Mouse (Mus musculus): ENCODE data around the gene Wrap53. TPM values are rescaled to one million over a fixed set of nuclear protein-coding genes. Genes with fewer than 3 reads are reported as not detected.

Wrap53 gene
- polyA plus RNA-seq, 1 experiment from 2014 or later, result 17.9 TPM

- H3K27me3 ChIP-seq (ENCODE audit: insufficient read depth, low read length), result no peaks in the 10 kb centered on the region
- DNase-seq (ENCODE audit: low spot score), result no peak
Measured at GRCm38 (mm10) chr11:69594853-69595252, 14.8 kb upstream of the Wrap53 start.

GRCm38 (mm10) chr11:69592799-69593198 lies 12.7 kb upstream of the Wrap53 start:
- no peaks in the 10 kb centered on the region for H3K9me3 ChIP-seq (replicated peaks; ENCODE audit: low read length)

More at GRCm38 (mm10) chr11:69594853-69595252, 14.8 kb upstream of the Wrap53 start:
- no peak overlapping the region for H3K9ac ChIP-seq (ENCODE audit: low read depth, low read length)
- WGBS, result 94% methylated on average over 6 of the region's 6 CpGs
- no peak for ATAC-seq (replicated peaks; ENCODE audit: low FRiP score, low read depth)
- peaks cover 7% of the 10 kb centered on the region for H3K4me1 ChIP-seq (replicated peaks; ENCODE audit: insufficient read depth, low read length)
- H3K9me3 ChIP-seq (replicated peaks; ENCODE audit: low read length), result no peaks in the 10 kb centered on the region
- no peak for TF ChIP-seq CTCF (IDR thresholded peaks at IDR 0.05; ENCODE audit: low read depth)
- peaks cover 17% of the 10 kb centered on the region; the same call in 1 of the 2 replicates for H3K36me3 ChIP-seq (ENCODE audit: insufficient read depth, low read length)
- H3K27ac ChIP-seq, result no peak overlapping the region
- H3K4me3 ChIP-seq (replicated peaks; ENCODE audit: low read depth, low read length), result no peak overlapping the region
- no peak overlapping the region for H3K4me2 ChIP-seq (ENCODE audit: low read length)

DNA sequence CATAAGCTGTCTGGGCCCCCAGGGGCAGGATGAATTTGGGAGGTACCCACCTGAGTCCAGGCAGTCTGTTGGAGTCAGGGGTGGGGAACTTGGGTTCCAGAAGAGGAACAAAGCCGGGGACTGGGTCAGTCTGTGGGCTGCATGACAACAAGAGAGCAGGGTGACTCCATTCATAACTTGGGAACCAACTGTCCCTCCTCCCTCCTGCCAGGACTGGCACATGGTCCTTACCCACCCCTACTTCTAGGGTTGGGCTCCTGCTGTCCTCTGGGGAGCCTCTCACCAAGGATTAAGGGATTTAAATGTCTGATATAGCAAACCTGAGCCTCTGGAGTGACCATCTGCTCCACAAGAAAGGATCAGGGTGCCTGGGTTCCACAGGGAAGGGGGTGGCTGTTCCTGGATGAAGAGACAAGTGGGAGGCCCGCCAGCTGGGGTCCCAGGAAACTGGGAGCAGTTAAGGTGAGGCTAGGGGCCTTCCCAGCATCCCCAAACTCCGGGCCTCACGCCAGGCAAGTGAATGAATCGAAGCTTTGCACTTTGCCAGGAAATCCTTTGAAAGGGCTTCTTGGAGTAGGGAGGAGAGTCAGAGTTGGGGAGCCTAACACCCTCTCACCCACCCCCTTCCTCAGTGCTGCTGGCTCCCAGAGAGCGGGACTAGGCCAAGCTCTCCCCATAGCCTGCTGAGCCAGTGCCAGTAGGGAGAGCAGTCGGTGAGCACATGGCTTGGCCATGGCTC lies 12.0 kb upstream of the Wrap53 start:
- TF ChIP-seq CTCF (IDR thresholded peaks at IDR 0.05; ENCODE audit: low read depth), result no peak
- H3K4me1 ChIP-seq (replicated peaks; ENCODE audit: insufficient read depth, low read length), result no peaks in the 10 kb centered on the region
- WGBS, result 82% methylated on average over 7 of the region's 7 CpGs
- H3K27ac ChIP-seq, result no peak overlapping the region
- H3K9ac ChIP-seq (ENCODE audit: low read depth, low read length), result no peak overlapping the region
- no peak overlapping the region for H3K4me3 ChIP-seq (replicated peaks; ENCODE audit: low read depth, low read length)
- peaks cover 45% of the 10 kb centered on the region for H3K36me3 ChIP-seq (ENCODE audit: insufficient read depth, low read length)
- H3K27me3 ChIP-seq (ENCODE audit: insufficient read depth, low read length), result no peaks in the 10 kb centered on the region
- no peak for DNase-seq (ENCODE audit: low spot score)
- no peak overlapping the region for H3K4me2 ChIP-seq (ENCODE audit: low read length)
- no peaks in the 10 kb centered on the region for H3K9me3 ChIP-seq (replicated peaks; ENCODE audit: low read length)
- no peak for ATAC-seq (replicated peaks; ENCODE audit: low FRiP score, low read depth)

More at GRCm38 (mm10) chr11:69592799-69593198, 12.7 kb upstream of the Wrap53 start:
- DNase-seq (ENCODE audit: low spot score) (no peak), ATAC-seq (replicated peaks; ENCODE audit: low FRiP score, low read depth) (no peak)
- Histone ChIP-seq H3K4me3 (replicated peaks; ENCODE audit: low read depth, low read length) (no peak overlapping the region), H3K4me1 (replicated peaks; ENCODE audit: insufficient read depth, low read length) (no peaks in the 10 kb centered on the region), H3K27me3 (ENCODE audit: insufficient read depth, low read length) (no peaks in the 10 kb centered on the region), H3K27ac (no peak overlapping the region), H3K9ac (ENCODE audit: low read depth, low read length) (no peak overlapping the region), H3K36me3 (ENCODE audit: insufficient read depth, low read length) (peaks cover 38% of the 10 kb centered on the region), H3K4me2 (ENCODE audit: low read length) (no peak overlapping the region)
- 88% methylated on average over 4 of the region's 4 CpGs for WGBS
- TF ChIP-seq CTCF (IDR thresholded peaks at IDR 0.05; ENCODE audit: low read depth), result no peak

DNA sequence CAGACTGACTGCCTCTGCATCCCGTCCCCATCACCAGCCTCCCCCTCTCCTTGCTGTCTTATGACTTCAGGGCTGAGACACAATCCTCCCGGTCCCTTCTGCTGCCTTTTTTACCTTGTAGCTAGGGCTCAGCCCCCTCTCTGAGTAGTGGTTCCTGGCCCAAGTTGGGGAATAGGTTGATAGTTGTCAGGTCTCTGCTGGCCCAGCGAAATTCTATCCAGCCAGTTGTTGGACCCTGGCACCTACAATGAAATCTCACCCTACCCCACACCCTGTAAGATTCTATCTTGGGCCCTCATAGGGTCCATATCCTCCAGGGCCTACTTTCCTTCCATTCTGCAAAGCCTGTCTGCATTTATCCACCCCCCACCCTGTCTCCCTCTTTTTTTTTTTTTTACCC lies 11.4 kb upstream of the Wrap53 start:
- no peaks in the 10 kb centered on the region for H3K9me3 ChIP-seq (replicated peaks; ENCODE audit: low read length)
- DNase-seq (ENCODE audit: low spot score), result no peak
- H3K4me2 ChIP-seq (ENCODE audit: low read length), result no peak overlapping the region
- H3K4me1 ChIP-seq (replicated peaks; ENCODE audit: insufficient read depth, low read length), result no peaks in the 10 kb centered on the region
- no peaks in the 10 kb centered on the region for H3K27me3 ChIP-seq (ENCODE audit: insufficient read depth, low read length)
- no peak overlapping the region for H3K27ac ChIP-seq
- no peak overlapping the region for H3K4me3 ChIP-seq (replicated peaks; ENCODE audit: low read depth, low read length)
- ATAC-seq (replicated peaks; ENCODE audit: low FRiP score, low read depth), result no peak
- 80% methylated on average over 3 of the region's 3 CpGs for WGBS
- TF ChIP-seq CTCF (IDR thresholded peaks at IDR 0.05; ENCODE audit: low read depth), result no peak
- no peak overlapping the region for H3K9ac ChIP-seq (ENCODE audit: low read depth, low read length)
- peaks cover 45% of the 10 kb centered on the region for H3K36me3 ChIP-seq (ENCODE audit: insufficient read depth, low read length)

GRCm38 (mm10) chr11:69590622-69591021 lies 10.6 kb upstream of the Wrap53 start:
- WGBS, result 93% methylated on average over 8 of the region's 8 CpGs
- TF ChIP-seq CTCF (IDR thresholded peaks at IDR 0.05; ENCODE audit: low read depth), result no peak
- H3K9ac ChIP-seq (ENCODE audit: low read depth, low read length), result no peak overlapping the region
- H3K4me3 ChIP-seq (replicated peaks; ENCODE audit: low read depth, low read length), result no peak overlapping the region
- ATAC-seq (replicated peaks; ENCODE audit: low FRiP score, low read depth) (no peak), DNase-seq (ENCODE audit: low spot score) (no peak)
- H3K27ac ChIP-seq, result no peak overlapping the region
- peaks cover 45% of the 10 kb centered on the region for H3K36me3 ChIP-seq (ENCODE audit: insufficient read depth, low read length)
- H3K4me1 ChIP-seq (replicated peaks; ENCODE audit: insufficient read depth, low read length), result no peaks in the 10 kb centered on the region
- H3K9me3 ChIP-seq (replicated peaks; ENCODE audit: low read length), result no peaks in the 10 kb centered on the region
- H3K27me3 ChIP-seq (ENCODE audit: insufficient read depth, low read length), result no peaks in the 10 kb centered on the region
- H3K4me2 ChIP-seq (ENCODE audit: low read length), result no peak overlapping the region

DNA sequence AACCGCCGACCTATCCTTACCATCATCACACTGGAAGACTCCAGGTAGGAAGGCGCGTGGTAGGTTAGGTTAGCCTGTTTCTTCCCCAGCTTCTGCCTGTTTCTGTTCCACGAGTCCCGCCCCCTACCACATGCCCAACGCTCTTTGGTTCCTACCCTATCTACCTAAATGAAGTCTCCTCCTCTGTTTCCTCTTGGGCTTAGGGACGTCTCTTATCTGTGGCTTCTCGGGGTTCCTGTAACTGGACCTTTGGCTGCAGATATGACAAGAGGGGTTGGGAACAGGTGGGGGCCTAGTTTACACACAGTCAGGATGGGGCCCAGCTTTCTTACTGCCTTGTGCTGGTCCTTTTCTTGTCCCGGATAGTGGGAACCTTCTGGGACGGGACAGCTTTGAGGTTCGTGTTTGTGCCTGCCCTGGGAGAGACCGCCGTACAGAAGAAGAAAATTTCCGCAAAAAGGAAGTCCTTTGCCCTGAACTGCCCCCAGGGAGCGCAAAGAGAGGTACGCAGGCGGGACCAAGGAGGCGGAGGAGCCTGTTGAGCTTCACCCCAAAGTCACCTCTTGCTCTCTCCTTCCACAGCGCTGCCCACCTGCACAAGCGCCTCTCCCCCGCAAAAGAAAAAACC lies 9.3 kb upstream of the Wrap53 start:
- Histone ChIP-seq H3K27me3 (ENCODE audit: insufficient read depth, low read length) (no peaks in the 10 kb centered on the region), H3K9ac (ENCODE audit: low read depth, low read length) (no peak overlapping the region), H3K4me1 (replicated peaks; ENCODE audit: insufficient read depth, low read length) (no peaks in the 10 kb centered on the region), H3K4me2 (ENCODE audit: low read length) (no peak overlapping the region), H3K27ac (no peak overlapping the region), H3K36me3 (ENCODE audit: insufficient read depth, low read length) (peaks cover 45% of the 10 kb centered on the region), H3K4me3 (replicated peaks; ENCODE audit: low read depth, low read length) (no peak overlapping the region), H3K9me3 (replicated peaks; ENCODE audit: low read length) (no peaks in the 10 kb centered on the region)
- WGBS, result 88% methylated on average over 22 of the region's 22 CpGs
- ATAC-seq (replicated peaks; ENCODE audit: low FRiP score, low read depth), result no peak
- TF ChIP-seq CTCF (IDR thresholded peaks at IDR 0.05; ENCODE audit: low read depth), result no peak
- DNase-seq (ENCODE audit: low spot score), result no peak
